Mouse (Mus musculus): ENCODE data around the gene Oscar. TPM values are rescaled to one million over a fixed set of nuclear protein-coding genes. Genes with fewer than 3 reads are reported as not detected.

Gene Oscar
- polyA plus RNA-seq, 1 experiment from 2014 or later: not detected

DNA sequence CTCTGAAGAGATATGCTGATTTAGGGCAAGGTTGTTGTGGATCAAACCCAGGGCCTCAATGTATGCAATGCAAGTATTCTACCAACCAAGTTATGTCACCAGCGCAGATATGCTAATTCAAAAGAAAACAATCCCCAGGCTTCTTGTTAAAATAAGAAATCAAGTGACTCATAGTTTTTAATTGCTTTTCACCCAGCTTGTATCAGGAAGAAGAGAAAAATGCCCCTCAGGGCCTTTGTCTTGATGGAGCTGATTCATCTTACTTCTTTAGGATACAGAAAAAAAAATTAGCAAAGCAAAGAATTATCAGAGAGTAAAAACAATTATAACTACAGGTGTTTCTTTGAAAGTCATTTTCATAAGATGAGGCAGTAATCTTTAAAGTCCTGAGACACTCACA lies 28.7 kb downstream of the Oscar start:
- WGBS (ENCODE audit: insufficient replicate concordance): 64% methylated on average over 1 of the region's 1 CpGs
- ATAC-seq (no peak), DNase-seq (no peak)
- TF ChIP-seq EP300 (IDR thresholded peaks at IDR 0.05; ENCODE audit: low read depth) (no peak), CTCF (IDR thresholded peaks at IDR 0.05; ENCODE audit: low read depth) (no peak)
- no peaks in the 10 kb centered on the region for H3K4me1 ChIP-seq (ENCODE audit: insufficient read depth)
- no peaks in the 10 kb centered on the region for H3K27me3 ChIP-seq (ENCODE audit: insufficient read depth, low read length)
- no peaks in the 10 kb centered on the region for H3K9me3 ChIP-seq (ENCODE audit: low read length)
- no peak overlapping the region for H3K9ac ChIP-seq (replicated peaks)
- no peak overlapping the region for H3K4me3 ChIP-seq (ENCODE audit: low read depth, low read length)
- no peak overlapping the region for H3K4me2 ChIP-seq (ENCODE audit: low read depth, low read length)
- H3K27ac ChIP-seq (ENCODE audit: low read depth): no peak overlapping the region
- H3K36me3 ChIP-seq (replicated peaks; ENCODE audit: insufficient read depth, low read length): no peaks in the 10 kb centered on the region

DNA sequence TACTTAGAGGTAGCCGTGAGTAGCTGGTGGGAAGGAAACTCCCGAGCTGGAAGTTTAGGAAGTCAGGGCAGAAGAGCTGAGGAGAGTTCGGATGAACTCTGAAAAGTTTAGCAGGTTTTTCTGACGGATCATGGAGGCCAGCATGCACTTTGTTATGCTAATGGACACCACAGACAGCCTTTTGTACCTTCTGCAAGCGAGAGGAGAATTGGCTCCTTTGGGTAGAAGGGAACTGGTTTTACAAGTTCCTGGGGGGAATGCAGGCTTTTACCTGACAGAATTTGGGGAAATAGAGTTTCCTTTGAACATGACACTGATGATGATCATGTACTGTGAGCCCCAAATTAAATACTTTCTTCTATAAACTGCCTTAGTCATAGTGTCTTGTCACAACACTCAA lies 29.7 kb downstream of the Oscar start:
- H3K27me3 ChIP-seq (ENCODE audit: insufficient read depth, low read length): no peaks in the 10 kb centered on the region
- H3K4me2 ChIP-seq (ENCODE audit: low read depth, low read length): no peak overlapping the region
- ATAC-seq (no peak), DNase-seq (no peak)
- no peak overlapping the region for H3K27ac ChIP-seq (ENCODE audit: low read depth)
- H3K4me3 ChIP-seq (ENCODE audit: low read depth, low read length): no peak overlapping the region
- no peaks in the 10 kb centered on the region for H3K36me3 ChIP-seq (replicated peaks; ENCODE audit: insufficient read depth, low read length)
- H3K4me1 ChIP-seq (ENCODE audit: insufficient read depth): no peaks in the 10 kb centered on the region
- no peak for TF ChIP-seq EP300 (IDR thresholded peaks at IDR 0.05; ENCODE audit: low read depth)
- TF ChIP-seq CTCF (IDR thresholded peaks at IDR 0.05; ENCODE audit: low read depth): no peak
- WGBS (ENCODE audit: insufficient replicate concordance): 14% methylated on average over 5 of the region's 5 CpGs
- no peaks in the 10 kb centered on the region for H3K9me3 ChIP-seq (ENCODE audit: low read length)
- no peak overlapping the region for H3K9ac ChIP-seq (replicated peaks)

DNA sequence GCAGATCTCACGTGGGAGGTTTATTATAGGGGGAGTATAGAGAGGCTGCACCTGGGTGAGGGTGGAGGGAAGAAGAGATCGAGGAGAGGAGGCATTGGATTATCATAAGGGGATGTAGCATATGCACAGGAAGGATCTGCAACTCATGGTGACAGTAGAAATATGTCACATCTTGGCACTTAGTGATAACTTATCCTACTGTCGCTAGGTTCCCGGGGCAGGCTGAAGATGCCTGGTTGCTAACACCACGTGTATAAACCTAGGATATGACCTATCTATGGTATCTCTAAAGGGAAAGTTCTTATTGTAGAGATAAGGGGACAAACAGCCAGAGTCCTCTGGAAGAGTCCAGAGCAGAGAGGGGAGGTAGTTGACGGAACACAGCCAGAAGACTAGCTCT lies 30.2 kb downstream of the Oscar start:
- no peak overlapping the region for H3K9ac ChIP-seq (replicated peaks)
- H3K4me1 ChIP-seq (ENCODE audit: insufficient read depth): no peaks in the 10 kb centered on the region
- no peaks in the 10 kb centered on the region for H3K9me3 ChIP-seq (ENCODE audit: low read length)
- TF ChIP-seq EP300 (IDR thresholded peaks at IDR 0.05; ENCODE audit: low read depth): no peak
- no peak for TF ChIP-seq CTCF (IDR thresholded peaks at IDR 0.05; ENCODE audit: low read depth)
- no peaks in the 10 kb centered on the region for H3K27me3 ChIP-seq (ENCODE audit: insufficient read depth, low read length)
- H3K4me2 ChIP-seq (ENCODE audit: low read depth, low read length): no peak overlapping the region
- DNase-seq: no peak
- no peak overlapping the region for H3K4me3 ChIP-seq (ENCODE audit: low read depth, low read length)
- H3K27ac ChIP-seq (ENCODE audit: low read depth): no peak overlapping the region
- no peak for ATAC-seq
- WGBS (ENCODE audit: insufficient replicate concordance): 19% methylated on average over 6 of the region's 6 CpGs
- no peaks in the 10 kb centered on the region for H3K36me3 ChIP-seq (replicated peaks; ENCODE audit: insufficient read depth, low read length)

DNA sequence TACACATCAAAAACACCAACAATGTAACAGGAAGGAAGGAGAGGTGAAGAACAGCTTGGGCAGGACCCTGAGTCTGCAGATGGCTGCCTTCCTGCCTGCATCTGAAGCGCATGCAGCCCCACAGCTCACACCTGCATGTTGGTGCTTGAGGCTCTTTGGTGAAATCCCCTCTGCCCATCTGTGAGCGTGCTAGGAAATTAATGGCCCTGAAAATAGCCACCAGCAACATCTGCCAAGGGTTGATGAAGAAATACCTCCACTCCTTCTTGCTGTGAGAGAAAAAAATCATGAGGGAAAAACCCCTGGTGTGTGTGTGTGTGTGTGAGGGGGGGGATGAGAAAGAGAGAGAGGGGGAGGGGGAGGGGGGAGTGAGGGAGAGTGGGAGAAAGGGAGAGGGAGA lies 35.9 kb downstream of the Oscar start:
- no peak overlapping the region for H3K27ac ChIP-seq (ENCODE audit: low read depth)
- TF ChIP-seq EP300 (IDR thresholded peaks at IDR 0.05; ENCODE audit: low read depth) (no peak), CTCF (IDR thresholded peaks at IDR 0.05; ENCODE audit: low read depth) (no peak)
- DNase-seq (no peak), ATAC-seq (no peak)
- H3K4me2 ChIP-seq (ENCODE audit: low read depth, low read length): no peak overlapping the region
- no peaks in the 10 kb centered on the region for H3K36me3 ChIP-seq (replicated peaks; ENCODE audit: insufficient read depth, low read length)
- 65% methylated on average over 2 of the region's 2 CpGs for WGBS (ENCODE audit: insufficient replicate concordance)
- H3K4me1 ChIP-seq (ENCODE audit: insufficient read depth): no peaks in the 10 kb centered on the region
- no peak overlapping the region for H3K4me3 ChIP-seq (ENCODE audit: low read depth, low read length)
- H3K27me3 ChIP-seq (ENCODE audit: insufficient read depth, low read length): no peaks in the 10 kb centered on the region
- H3K9me3 ChIP-seq (ENCODE audit: low read length): no peaks in the 10 kb centered on the region
- no peak overlapping the region for H3K9ac ChIP-seq (replicated peaks)

DNA sequence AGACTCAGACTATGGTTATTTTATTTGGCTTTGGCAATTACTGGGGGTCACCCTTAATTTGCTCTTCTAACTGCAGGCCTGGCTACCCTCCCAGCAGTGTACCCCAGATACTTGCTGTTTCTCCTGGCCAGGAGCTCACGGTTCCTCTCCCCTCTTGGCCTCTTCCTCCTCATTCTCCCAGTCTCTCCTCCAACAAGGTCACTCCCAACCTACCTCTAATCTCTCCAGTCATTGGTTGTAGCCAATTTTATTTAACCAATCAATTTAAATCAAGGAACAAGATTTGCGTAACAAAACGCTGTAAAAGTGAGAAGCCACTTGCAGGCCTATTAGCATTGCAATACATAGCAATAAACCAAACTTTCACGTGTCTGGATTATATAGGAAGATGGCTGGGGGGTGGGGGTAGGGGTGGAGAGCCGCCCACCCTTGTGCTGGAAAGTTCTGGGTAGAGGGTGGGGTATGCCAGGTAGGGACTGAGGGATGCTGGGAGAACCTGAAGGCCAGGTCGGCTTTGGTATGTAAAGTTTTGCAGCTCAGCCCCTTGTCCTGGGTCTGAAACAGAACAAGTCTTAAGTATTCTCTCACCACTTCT lies 36.9 kb downstream of the Oscar start:
- no peaks in the 10 kb centered on the region for H3K27me3 ChIP-seq (ENCODE audit: insufficient read depth, low read length)
- no peak overlapping the region for H3K27ac ChIP-seq (ENCODE audit: low read depth)
- H3K9ac ChIP-seq (replicated peaks): no peak overlapping the region
- H3K36me3 ChIP-seq (replicated peaks; ENCODE audit: insufficient read depth, low read length): no peaks in the 10 kb centered on the region
- no peaks in the 10 kb centered on the region for H3K9me3 ChIP-seq (ENCODE audit: low read length)
- ATAC-seq: no peak
- no peak overlapping the region for H3K4me2 ChIP-seq (ENCODE audit: low read depth, low read length)
- no peak overlapping the region for H3K4me3 ChIP-seq (ENCODE audit: low read depth, low read length)
- no peak for DNase-seq
- TF ChIP-seq CTCF (IDR thresholded peaks at IDR 0.05; ENCODE audit: low read depth): no peak
- no peak for TF ChIP-seq EP300 (IDR thresholded peaks at IDR 0.05; ENCODE audit: low read depth)
- 58% methylated on average over 6 of the region's 6 CpGs for WGBS (ENCODE audit: insufficient replicate concordance)
- no peaks in the 10 kb centered on the region for H3K4me1 ChIP-seq (ENCODE audit: insufficient read depth)

DNA sequence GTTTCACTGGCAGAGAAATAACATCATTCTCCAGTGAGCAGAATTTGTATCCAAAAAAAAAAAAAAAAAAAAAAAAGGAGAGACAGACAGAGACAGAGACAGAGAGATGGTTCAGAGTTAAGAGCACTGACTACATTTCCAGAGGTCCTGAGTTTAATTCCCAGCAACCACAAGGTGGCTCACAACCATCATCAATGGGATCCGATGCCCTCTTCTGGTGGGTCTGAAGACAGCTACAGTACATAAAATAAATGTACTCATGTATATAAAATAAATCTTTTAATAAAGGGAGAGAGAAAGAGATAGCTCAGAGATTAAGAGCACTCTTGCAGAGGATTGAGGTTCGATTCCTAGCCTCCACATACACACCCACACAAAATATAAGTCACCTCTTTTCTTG lies 37.8 kb downstream of the Oscar start:
- H3K9ac ChIP-seq (replicated peaks): no peak overlapping the region
- ATAC-seq (no peak), DNase-seq (no peak)
- no peak overlapping the region for H3K4me2 ChIP-seq (ENCODE audit: low read depth, low read length)
- H3K4me1 ChIP-seq (ENCODE audit: insufficient read depth): no peaks in the 10 kb centered on the region
- WGBS (ENCODE audit: insufficient replicate concordance): 74% methylated on average over 2 of the region's 2 CpGs
- no peak overlapping the region for H3K4me3 ChIP-seq (ENCODE audit: low read depth, low read length)
- H3K27me3 ChIP-seq (ENCODE audit: insufficient read depth, low read length): no peaks in the 10 kb centered on the region
- TF ChIP-seq CTCF (IDR thresholded peaks at IDR 0.05; ENCODE audit: low read depth) (no peak), EP300 (IDR thresholded peaks at IDR 0.05; ENCODE audit: low read depth) (no peak)
- H3K9me3 ChIP-seq (ENCODE audit: low read length): no peaks in the 10 kb centered on the region
- H3K27ac ChIP-seq (ENCODE audit: low read depth): no peak overlapping the region
- no peaks in the 10 kb centered on the region for H3K36me3 ChIP-seq (replicated peaks; ENCODE audit: insufficient read depth, low read length)
